Mouse (Mus musculus) large intestine, adult 2 months (tissue): Measurements from ENCODE around the gene Dirc2. TPM values are rescaled to one million over a fixed set of nuclear protein-coding genes. Genes with fewer than 3 reads are reported as not detected.

Source experiments
- DNase-seq: peaks from one replicate; pipeline ENCODE4 v3.0.0-alpha.2; 2012; ENCODE audit warnings: low read depth, low spot score
- WGBS: fragments of 180-500 bp; shearing (Covaris S2); methylation state at CpG from one replicate; pipeline ENCODE4 v1.1.7; 2018; 5-methylcytosine and 5-hydroxymethylcytosine counted together
- polyA plus RNA-seq: library from polyadenylated mRNA; depleted of rRNA; stranded (reverse); fragments of >200 nt; gene quantifications from 2 replicates; pipeline ENCODE4 v1.2.3, GENCODE M21; 2012

Gene Dirc2
- polyA plus RNA-seq, 1 experiment = 32.3 TPM

DNA sequence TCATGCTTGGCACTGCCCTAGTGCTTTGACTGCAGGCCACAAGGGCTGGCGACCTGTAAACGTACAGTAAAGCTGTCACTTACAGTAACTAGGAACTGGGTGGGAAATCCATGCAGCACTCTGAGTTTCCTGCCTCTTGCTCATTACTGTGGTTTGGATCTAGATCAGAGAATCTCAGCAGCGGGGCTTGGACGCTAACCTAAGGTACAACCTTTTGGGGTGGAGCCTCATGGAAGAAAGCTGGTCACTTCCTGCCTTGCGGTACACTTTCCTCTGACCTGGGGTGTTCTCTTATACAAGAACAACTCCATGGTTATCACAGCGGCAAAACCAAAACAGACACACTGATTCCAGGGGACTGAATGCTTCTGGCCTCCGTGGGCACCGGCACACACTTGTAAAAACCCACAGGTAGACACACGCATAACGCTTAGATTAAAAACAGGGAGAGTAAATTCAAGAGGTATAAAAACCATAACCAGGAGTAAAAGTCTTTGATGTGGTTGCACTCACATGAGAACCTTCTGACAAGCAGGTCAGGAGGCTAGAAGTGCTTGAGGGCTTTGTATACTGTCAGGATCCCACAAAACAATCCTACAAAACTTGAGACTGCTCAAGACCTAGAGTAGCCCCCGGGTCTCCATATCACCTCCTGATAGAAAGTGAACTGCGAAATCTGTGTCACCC, 26.8 kb downstream of the Dirc2 start:
- no peak for DNase-seq
- 71% methylated on average over 12 of the region's 12 CpGs for WGBS

DNA sequence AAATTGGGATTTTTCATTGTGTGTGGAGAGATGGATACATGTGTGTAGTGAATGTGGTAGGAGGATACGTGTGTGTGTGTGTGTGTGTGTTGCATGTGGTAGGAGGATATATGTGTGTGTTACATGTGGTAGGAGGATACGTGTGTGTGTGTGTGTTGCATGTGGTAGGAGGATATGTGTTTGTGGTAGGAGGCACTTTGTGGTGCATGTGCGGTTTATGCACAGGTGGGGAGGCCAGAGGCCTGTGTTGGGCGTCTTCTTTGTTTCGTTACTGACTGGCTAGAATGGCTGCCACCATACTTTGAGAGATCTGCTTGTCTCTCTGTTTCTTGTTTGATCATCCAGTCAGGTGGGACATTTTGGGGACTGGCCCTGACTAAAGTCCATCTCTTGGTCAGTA, 27.5 kb downstream of the Dirc2 start:
- no peak for DNase-seq
- 92% methylated on average over 5 of the region's 5 CpGs for whole genome bisulfite sequencing

DNA sequence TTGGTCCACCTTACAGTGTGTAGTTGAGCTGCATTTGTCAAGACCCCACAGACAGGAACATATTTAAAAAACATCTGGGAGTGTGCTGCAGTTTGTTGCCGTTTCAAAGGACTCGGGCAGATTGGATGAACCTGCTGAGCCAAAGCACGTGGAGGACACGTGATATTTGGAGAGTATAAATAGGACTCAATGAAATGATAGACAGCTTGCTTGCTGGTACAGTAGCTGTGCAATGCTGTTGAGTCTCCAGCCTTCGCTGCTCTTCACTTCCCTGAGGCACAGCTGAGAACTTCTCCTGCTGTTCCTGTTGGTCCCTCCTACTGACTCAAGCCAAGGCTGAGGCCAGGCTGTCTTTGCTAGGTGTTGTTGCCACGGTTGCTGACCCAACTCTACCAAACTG, 28.2 kb downstream of the Dirc2 start:
- no peak for DNase-seq
- WGBS = 86% methylated on average over 6 of the region's 6 CpGs

DNA sequence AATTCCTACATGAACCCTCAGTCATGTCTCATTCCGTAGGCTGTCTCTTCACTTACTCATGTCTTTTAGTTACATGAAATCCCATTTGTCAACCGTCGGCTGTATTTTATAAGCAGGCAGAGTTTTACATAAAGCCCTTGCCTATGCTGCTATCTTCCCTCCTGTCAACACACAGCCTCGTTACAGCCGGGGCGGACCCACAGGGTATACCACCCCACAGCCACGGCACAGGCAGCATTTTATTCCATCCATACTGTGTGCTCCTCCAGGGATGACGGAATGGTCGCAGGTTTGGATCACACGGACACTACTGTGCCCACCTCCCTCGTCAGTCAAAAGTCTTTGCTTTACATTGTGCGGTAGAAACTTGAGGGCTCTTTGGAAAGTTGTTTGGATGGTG, 28.8 kb downstream of the Dirc2 start:
- DNase-seq = no peak
- 78% methylated on average over 12 of the region's 12 CpGs for WGBS

DNA sequence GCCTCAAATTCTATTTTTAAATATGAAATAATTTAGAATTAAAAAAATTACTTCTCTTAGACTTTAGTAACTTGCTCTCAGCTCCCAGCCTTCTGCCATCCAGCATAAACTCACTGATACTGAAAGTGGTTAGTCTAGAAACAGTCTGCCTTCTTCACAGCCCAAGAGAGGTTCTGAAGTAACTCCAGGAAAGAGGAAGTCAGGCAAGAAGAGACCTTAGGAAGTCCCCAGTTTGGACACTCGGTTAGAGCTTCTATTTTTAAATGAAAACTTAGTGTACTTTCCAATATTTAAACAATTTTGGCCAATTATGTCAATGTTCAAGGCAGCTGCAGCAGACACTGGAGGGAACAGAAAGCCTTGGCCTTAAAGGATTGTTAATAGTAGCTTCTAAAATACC, 29.6 kb downstream of the Dirc2 start:
- no peak for DNase-seq
- WGBS = 31% methylated on average over 1 of the region's 1 CpGs

DNA sequence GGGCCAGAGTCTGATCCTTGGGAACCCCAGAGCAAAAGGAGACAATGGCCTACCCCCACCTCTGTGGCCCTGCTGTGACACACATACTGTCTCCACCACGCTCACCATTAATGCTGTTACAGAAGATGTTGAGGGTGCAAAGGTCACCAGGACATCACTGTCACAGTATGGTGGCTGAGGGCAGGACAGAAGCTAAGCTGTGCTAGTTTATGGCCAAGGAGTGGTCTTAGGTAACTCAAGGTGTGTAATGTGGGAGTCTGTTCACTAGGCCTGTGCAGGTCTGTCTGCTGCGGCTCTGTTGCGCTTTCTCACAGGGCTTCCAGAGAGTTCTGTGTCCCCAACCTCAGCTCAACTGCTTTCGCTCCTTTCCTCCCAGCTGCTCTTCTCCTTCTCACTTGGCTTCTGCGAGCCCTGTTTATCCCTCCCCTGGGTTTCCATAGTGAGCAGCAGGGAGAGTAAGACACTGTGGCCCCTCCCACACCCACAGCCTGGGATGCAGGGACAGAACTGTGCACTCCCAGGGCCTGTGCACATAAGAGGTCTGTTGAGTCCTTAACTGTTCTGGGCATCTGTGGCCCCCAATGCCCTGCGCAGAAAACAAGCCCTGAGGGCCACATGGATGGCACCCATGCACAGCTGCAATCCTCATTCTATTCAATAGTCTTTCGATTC, 30.9 kb downstream of the Dirc2 start:
- no peak for DNase-seq
- 75% methylated on average over 7 of the region's 7 CpGs for WGBS

DNA sequence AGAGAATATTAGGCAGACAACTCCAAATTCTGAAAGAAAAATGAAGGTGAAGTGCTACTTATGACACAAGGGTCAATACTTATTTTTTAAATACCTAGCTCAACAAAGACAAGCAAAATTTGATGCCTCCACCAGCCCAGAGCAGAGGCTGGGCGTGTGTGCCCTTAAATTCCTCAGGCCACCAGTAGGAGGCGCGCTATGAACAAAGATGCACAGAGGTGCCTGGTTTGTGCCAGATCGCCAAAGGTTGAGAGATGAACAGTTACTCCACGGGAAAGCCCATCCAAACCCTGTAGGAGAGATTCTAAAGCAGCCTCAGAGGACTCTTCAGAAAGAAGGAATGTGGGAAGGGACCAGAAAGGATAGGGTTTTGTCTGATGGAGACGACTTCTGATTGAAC, 35.1 kb downstream of the Dirc2 start:
- WGBS = 16% methylated on average over 6 of the region's 6 CpGs
- DNase-seq = peak; percentile 46

DNA sequence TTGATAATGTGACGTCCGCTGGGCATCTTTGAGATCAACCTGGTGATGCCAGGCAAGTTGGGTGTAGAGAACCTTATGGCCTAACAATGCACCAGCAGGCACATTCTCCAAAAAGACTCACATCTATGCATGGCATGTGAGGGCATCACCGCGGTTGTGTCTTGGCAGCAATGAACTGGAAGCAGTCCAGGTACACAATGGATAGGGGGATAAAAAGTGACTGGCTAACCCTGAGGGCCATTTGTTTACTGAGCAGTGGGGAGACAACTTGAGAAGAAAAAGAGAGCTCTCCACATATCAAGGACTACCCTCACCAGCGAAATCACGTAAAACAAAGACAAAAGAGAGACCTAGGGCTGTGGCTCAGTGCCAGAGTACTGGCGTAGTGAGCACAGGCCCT, 37.1 kb downstream of the Dirc2 start:
- WGBS = 88% methylated on average over 7 of the region's 7 CpGs
- no peak for DNase-seq

DNA sequence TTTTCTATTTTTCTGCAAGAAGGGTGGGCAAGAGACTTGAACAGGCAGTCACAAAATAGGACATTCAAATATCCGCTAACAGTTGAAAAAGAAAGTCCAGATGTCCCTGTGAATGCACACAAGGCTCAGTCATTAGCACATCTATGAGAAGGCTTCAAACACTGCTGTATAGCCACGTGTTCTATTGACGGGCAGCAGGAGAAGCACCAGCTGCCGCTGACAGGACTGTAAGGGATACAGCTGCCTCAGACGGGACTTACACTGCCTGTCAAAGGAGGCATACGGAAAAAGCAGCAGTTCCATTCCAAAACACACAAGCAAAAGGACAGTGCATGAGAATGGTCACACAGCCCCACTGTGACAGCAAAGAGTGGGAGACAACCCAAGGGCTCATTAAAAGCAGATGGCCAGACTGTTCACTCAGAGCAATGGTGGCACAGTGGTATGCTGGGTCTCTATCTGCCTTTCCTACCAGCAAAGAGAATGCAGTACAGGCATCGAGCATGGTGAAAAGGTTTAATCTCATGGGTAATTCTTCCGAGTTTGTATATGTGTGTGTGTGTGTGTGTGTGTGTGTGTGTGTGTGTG, 39.9 kb downstream of the Dirc2 start:
- 82% methylated on average over 8 of the region's 8 CpGs for WGBS
- no peak for DNase-seq

DNA sequence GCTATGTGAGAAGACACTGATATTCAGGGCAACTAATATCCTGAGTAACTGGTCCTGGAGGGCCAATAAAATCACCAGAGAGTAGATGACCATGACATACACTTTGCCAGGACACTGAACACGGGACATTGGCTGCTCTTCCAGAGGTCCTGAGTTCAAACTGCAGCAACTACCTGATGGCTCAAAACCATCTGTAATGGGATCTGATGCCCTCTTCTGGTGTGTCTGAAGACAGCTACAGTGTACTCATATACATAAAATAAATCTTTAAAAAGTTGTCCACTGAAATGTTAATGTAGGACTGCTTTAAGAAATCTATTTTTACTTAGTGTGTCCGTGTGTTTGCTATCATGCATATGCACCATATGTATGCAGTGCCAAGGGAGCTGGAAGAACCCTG, 42.6 kb downstream of the Dirc2 start:
- no peak for DNase-seq
- WGBS = 85% methylated on average over 2 of the region's 2 CpGs

DNA sequence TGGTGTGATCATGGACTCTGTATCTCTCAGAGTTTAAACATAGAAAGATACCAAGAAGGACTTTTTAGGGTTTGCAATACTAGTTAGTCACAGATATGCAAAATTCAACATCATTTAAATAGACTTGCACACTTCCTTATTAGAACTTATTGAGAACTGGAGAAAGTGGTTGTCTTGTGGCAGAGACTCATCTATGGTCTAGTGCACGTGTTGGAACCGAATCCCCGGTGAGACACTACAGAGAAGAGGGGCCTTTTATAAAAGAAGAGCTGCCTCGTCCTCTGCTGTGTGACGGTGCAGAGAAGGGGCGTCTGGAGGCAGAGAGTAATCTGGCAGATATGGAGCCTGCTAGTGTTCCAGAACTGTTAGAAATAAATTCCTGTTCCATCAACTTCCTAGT, 44.6 kb downstream of the Dirc2 start:
- 93% methylated on average over 6 of the region's 6 CpGs for WGBS

DNA sequence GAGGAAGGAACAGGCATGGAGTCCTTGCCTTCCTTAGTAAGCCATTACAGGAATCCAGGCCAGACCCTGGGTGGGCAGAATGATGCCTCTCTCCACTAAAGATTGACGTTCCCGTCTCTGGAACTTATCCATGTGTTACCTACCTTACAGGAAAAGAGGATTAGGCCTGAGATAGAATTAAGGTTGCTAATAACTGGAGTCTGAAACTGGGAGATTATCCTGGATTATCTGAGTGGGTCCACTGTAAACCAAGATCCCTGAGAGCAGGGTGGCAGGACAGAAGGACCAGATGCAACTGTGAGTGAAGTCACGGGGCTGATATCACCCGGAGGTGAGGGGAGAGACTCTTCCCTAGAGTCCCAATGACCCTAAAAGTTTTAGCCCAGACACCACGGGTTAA, 51.4 kb downstream of the Dirc2 start:
- WGBS = 85% methylated on average over 5 of the region's 5 CpGs
- no peak for DNase-seq

More for the DNA sequence above, 44.6 kb downstream of the Dirc2 start:
- DNase-seq = no peak

DNA sequence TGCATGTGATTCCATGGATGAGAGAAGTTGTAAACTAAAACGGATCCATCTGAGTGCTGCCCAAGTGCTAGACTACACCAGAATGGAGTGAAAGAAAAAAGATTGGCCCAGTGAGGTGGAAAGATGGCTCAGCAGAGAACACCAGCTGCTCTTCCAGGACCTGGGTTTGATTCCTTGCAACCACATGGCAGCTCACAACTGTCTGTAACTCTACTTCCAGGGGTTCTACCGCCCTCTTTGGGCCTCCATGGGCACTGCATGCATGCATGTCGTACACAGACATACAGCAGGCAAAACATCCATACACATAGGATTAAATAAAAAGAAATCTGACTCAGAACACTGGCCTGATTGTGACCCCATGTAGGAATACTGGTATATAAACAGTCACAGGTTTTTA, 52.9 kb downstream of the Dirc2 start:
- DNase-seq = no peak
- WGBS = 87% methylated on average over 3 of the region's 3 CpGs

DNA sequence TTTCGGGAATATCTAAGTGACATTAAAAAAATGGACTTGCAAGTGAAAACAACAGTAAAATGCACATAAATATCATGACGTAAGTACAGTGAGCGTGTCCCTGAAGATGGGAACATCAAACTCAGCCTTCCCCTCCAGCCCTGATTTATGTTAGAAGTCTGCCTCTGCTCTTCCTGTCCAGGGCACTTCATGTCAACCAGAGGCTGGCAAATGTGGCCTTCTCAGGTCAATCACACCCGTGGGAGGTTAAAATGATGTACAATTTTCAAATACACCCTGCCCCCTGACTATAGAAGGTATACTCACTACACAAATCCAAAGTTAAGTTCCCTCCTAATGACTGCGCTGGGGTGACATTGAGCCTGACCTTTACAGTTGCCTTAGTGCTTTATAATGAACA, 53.4 kb downstream of the Dirc2 start:
- 86% methylated on average over 5 of the region's 5 CpGs for WGBS

DNA sequence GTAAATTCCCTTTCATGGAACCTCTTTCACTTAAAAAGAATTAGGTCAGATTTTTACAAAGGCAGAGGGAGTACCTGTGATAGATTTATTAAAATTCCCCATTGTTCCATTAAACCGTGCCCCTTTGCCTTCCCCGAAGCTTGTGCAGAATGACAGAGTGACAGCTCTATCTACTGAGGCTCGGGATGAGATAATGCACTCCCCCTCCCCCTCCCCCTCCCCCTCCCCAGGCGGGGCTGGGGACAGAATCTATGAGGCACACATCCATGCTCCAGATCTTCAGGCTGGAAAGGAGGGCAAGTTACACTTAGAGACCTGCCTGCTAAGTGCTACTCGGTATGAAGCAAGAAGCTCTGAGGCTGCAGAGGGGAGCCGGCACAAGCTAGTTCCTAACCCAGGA, 53.8 kb downstream of the Dirc2 start:
- DNase-seq = no peak
- WGBS = 81% methylated on average over 6 of the region's 6 CpGs

More for the DNA sequence above, 53.4 kb downstream of the Dirc2 start:
- no peak for DNase-seq

DNA sequence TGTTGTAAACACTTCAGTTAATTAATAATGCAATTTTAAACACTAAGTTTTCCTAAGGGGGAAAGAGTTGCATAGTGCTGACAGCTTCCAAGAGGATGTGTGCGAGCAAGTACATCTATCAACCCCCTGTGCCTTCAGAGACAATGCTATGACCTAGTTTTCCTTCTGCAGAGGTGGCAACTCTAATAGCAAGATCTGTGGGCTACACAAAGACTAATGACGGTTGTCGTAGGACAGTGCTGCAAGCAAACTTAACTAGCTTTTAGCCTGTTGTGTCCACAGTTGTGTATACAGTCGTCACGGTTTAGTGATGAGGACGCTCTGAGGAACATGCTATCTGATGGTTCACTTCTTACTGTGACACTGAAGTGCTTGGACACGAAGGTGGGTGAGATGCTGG, 54.5 kb downstream of the Dirc2 start:
- DNase-seq = no peak
- 94% methylated on average over 7 of the region's 7 CpGs for WGBS

DNA sequence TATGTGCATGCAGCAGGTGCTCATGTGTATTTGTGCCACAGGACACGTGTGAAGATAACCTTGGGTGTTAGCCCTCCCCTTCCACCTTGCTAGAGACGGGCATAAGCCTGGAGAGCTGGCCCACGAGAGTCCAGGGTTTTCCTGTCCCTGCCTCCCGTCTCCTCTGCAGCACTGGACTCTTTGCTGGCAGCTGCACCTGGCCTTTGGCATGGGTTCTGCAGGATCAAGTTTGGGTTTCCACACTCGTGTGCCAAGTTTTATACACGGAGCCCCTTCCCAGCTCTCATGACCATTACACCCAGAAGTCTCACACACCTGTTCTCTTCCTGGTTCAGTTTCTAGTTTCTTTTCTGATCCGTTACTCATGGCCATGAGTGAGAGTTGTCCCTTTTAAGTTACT, 55.5 kb downstream of the Dirc2 start:
- DNase-seq = no peak
- 52% methylated on average over 7 of the region's 7 CpGs for WGBS

DNA sequence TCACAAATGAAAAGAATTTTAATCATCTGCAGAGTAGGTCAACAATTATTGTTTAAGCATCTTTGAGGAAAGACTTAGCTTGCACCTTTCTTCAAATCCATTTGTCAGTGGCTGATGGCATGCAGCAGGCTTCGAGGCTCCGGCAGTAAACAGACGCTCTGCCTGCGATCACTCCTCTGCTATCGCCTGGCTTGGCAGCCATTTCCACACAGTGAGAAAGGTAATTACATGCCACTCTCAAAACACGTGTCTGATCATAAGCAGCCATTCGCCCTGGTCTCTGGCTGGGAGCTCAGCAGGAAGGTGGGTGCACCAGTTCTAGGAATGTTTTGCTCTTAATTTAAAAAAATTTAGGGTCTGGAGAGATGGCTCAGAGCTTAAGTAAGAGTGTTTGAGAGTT, 58.2 kb downstream of the Dirc2 start:
- no peak for DNase-seq
- 78% methylated on average over 7 of the region's 7 CpGs for WGBS

DNA sequence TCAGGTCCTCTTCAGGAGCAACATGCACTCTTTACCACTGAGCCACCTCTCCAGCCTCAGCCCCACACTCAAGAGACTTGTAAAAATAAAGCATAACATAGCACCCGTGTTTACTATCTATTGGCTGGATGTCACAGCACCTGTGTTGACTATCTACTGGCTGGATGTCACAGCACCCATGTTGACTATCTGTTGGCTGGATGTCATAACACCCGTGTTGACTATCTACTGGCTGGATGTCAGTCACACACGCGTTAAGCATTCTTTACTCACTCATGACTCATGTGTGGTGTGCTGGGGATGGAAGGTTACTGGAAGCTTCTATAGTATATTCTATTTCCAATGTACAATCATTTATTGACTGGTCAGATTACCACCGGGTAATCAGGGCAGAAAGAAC, 62.2 kb downstream of the Dirc2 start:
- WGBS = 75% methylated on average over 5 of the region's 5 CpGs

DNA sequence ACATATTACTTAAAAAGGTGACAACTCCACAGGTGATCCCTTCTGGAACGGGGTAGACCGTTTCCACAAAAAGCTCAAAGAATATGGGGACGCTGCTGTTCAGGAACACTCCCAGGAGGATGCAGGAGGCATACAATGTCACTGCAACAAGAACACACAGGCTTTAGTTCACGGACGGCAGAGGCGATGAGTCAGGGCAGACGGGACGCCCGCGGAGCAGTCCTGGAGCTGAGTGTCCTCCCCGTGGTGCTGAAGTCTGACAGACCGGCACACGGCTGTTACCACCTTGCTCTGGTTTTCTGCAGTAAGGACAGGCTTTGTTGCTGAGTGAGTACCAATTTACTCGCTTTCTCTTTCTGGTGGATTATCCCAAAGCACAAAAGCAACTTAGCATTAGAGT, 64.4 kb downstream of the Dirc2 start:
- no peak for DNase-seq
- WGBS = 85% methylated on average over 14 of the region's 14 CpGs

More for the DNA sequence above, 62.2 kb downstream of the Dirc2 start:
- DNase-seq = no peak
